Comparison of ENCODE assay signal across 22 mouse cellular contexts in genomic region chr8:118409396-118409795, GRCm38 (mm10).
DNase-seq lines count a peak whose midpoint lies in the region; ATAC-seq and TF ChIP-seq lines count a peak whose summit lies in the region.
"Had no signal": no experiment of that assay in that cellular context is flagged by ENCODE, and none has a peak within 500 bp of the region (broad histone marks: within the 10 kb centered on the region; RNA-seq: fewer than 3 reads in every experiment).

No protein-coding gene starts in this region.

- no peaks in the 10 kb centered on the region for H3K4me1 ChIP-seq in ES-Bruce4 (ENCODE audit: control insufficient read depth, insufficient read depth, low read length)
- no peaks in the 10 kb centered on the region for H3K4me1 ChIP-seq in hindbrain, embryonic 16.5 days (ENCODE audit: control insufficient read depth, insufficient read depth, low read depth, low read length)
- H3K4me1 ChIP-seq: embryonic facial prominence, embryonic 10.5 days; embryonic facial prominence, embryonic 12.5 days; forebrain, embryonic 13.5 days; forebrain, embryonic 15.5 days had no signal

- 0 out of 2 replicates have a peak overlapping the region, but pooled peaks have one; percentile 4 for H3K27ac ChIP-seq in ES-Bruce4 (ENCODE audit: insufficient read depth, low read length)
- no peak overlapping the region for H3K27ac ChIP-seq in left cerebral cortex, adult 2 months
- no peak overlapping the region for H3K27ac ChIP-seq in hindbrain, embryonic 16.5 days (ENCODE audit: low read depth, low read length)
- H3K27ac ChIP-seq: embryonic facial prominence, embryonic 10.5 days; embryonic facial prominence, embryonic 12.5 days; forebrain, embryonic 13.5 days; forebrain, embryonic 15.5 days had no signal

- TF ChIP-seq POLR2A in ES-Bruce4 (IDR thresholded peaks at IDR 0.05; ENCODE audit: insufficient read depth, low read length): no peak

- no peak for TF ChIP-seq CTCF in ES-Bruce4 (IDR thresholded peaks at IDR 0.05; ENCODE audit: low read depth, low read length)
- TF ChIP-seq CTCF in left cerebral cortex, adult 2 months (IDR thresholded peaks at IDR 0.05): no peak

- no peaks in the 10 kb centered on the region; the same call in 1 of the 2 replicates for H3K27me3 ChIP-seq in ES-Bruce4 (ENCODE audit: control insufficient read depth, insufficient read depth, low read length, poor library complexity, severe bottlenecking)
- H3K27me3 ChIP-seq in hindbrain, embryonic 16.5 days (replicated peaks; ENCODE audit: control insufficient read depth, insufficient read depth, low read length): no peaks in the 10 kb centered on the region
- H3K27me3 ChIP-seq: embryonic facial prominence, embryonic 12.5 days; forebrain, embryonic 13.5 days; forebrain, embryonic 15.5 days; Patski had no signal

- DNase-seq in ES-CJ7 (ENCODE audit: low read depth, low spot score): peak; percentile 85
- peak; percentile 92 for DNase-seq in R1 (ENCODE audit: low read depth, low spot score)
- no peak for DNase-seq in left cerebral cortex, adult 2 months (ENCODE audit: extremely low spot score in 1 of 2, low spot score in 2 of 2)
- no peak for DNase-seq in adrenal gland, adult (ENCODE audit: inconsistent age in 2 of 2, low spot score in 1 of 2)
- DNase-seq: adrenal gland, adult 2 months; adrenal gland, postnatal 14 days; adrenal gland, postnatal 36 days; cerebellum, adult 11-12 months; cerebellum, adult 2 months; cerebellum, adult 9-10 months; cerebellum, postnatal 10 days; cerebellum, postnatal 25 days; forebrain, postnatal 0 days had no signal

- peaks cover 14% of the 10 kb centered on the region for H3K9me3 ChIP-seq in ES-Bruce4 (replicated peaks; ENCODE audit: control insufficient read depth, insufficient read depth, low read length, poor library complexity, severe bottlenecking)
- H3K9me3 ChIP-seq in hindbrain, embryonic 16.5 days (ENCODE audit: control insufficient read depth, low read length): peaks cover 4% of the 10 kb centered on the region
- H3K9me3 ChIP-seq: embryonic facial prominence, embryonic 10.5 days; embryonic facial prominence, embryonic 12.5 days; forebrain, embryonic 13.5 days; forebrain, embryonic 15.5 days had no signal

- ATAC-seq in hindbrain, embryonic 16.5 days: no peak
- ATAC-seq: activated CD4-positive, CD25-positive, alpha-beta regulatory T cell, adult 4 months; forebrain, embryonic 13.5 days; forebrain, embryonic 15.5 days; forebrain, postnatal 0 days; Patski had no signal

- peak; percentile 73 for TF ChIP-seq EP300 in ES-Bruce4 (IDR thresholded peaks at IDR 0.05; ENCODE audit: insufficient read depth, low read depth, low read length)

- intact Hi-C loops in left cerebral cortex, adult 2 months (cut with DNase I): no loop called here

- no peak overlapping the region for H3K4me3 ChIP-seq in ES-Bruce4 (ENCODE audit: low read depth, low read length)
- no peak overlapping the region for H3K4me3 ChIP-seq in left cerebral cortex, adult 2 months
- no peak overlapping the region for H3K4me3 ChIP-seq in hindbrain, embryonic 16.5 days (ENCODE audit: low read length)
- H3K4me3 ChIP-seq: embryonic facial prominence, embryonic 10.5 days; embryonic facial prominence, embryonic 12.5 days; forebrain, embryonic 13.5 days; forebrain, embryonic 15.5 days had no signal

- no peak overlapping the region for H3K9ac ChIP-seq in ES-Bruce4 (ENCODE audit: low read depth, poor library complexity, severe bottlenecking)
- no peak overlapping the region for H3K9ac ChIP-seq in hindbrain, embryonic 16.5 days (ENCODE audit: low read depth, low read length)
- H3K9ac ChIP-seq: embryonic facial prominence, embryonic 12.5 days; forebrain, embryonic 13.5 days; forebrain, embryonic 15.5 days; forebrain, postnatal 0 days had no signal

- 90% methylated on average over 3 of the region's 3 CpGs for WGBS in hindbrain, embryonic 16.5 days

- no peak overlapping the region for H3K4me2 ChIP-seq in hindbrain, embryonic 16.5 days (ENCODE audit: low read length)
- H3K4me2 ChIP-seq: embryonic facial prominence, embryonic 12.5 days; forebrain, embryonic 13.5 days; forebrain, embryonic 15.5 days had no signal

- no peaks in the 10 kb centered on the region for H3K36me3 ChIP-seq in ES-Bruce4 (ENCODE audit: control insufficient read depth, insufficient read depth, low read length, poor library complexity, severe bottlenecking)
- no peaks in the 10 kb centered on the region for H3K36me3 ChIP-seq in hindbrain, embryonic 16.5 days (ENCODE audit: control insufficient read depth, insufficient read depth, low read length)
- H3K36me3 ChIP-seq: embryonic facial prominence, embryonic 10.5 days; embryonic facial prominence, embryonic 12.5 days; forebrain, embryonic 15.5 days; G1E had no signal

Comparison
In these comparisons a context has a peak if more than half of its experiments do, and no peak if none do; other contexts are left out.
1. DNase-seq: peak in ES-CJ7 (single experiment) and R1 (single experiment); none in left cerebral cortex, adult 2 months (0 of 2) and adrenal gland, adult (0 of 2).